ENCODE assay signal across 8 mouse cellular contexts in the genomic region with DNA sequence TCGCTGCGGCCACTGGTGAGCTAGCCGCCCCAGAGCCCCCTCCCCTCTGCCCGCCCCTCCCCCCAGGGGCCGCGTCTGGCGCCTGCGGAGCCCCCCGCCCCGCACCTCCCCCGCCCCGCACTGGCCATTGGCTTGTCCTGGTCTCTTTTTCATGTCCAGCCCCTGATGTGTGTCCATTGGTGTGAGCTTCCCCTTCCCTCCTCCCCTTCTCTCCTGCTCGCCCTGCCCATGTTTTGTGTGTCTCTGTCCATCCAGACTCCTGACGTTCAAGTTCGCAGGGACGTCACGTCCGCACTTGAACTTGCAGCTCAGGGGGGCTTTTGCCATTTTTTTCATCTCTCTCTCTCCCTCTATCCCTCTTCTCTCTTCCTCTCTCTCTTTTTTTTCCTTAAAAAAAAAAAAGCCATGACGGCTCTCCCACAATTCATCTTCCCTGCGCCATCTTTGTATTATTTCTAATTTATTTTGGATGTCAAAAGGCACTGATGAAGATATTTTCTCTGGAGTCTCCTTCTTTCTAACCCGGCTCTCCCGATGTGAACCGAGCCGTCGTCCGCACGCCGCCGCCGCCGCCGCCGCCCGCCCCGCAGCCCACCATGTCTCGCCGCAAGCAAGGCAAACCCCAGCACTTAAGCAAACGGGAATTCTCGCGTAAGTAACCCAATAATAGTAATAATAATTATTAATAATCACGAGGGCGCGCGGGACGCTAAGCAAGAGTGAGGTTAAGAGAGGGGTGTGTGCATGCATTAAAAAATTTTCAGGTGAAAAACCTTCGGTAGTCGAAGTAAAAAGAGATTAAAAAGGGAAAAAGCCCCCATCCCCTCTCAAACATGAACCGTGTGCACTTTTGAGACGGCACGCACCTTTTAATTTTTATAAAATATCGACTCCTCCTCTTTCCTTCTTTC. TPM values are rescaled to one million over a fixed set of nuclear protein-coding genes. Genes with fewer than 3 reads are reported as not detected.
A peak's percentile ranks its signal among the peaks of the same experiment; 100 is the strongest.
DNase-seq lines count a peak whose midpoint lies in the region; ATAC-seq and TF ChIP-seq lines count a peak whose summit lies in the region.

Gene Bcl11a, plus strand, starts transcription at position 262 of the 911 bp plus-strand sequence.

- H3K4me2 ChIP-seq in heart, postnatal 0 days (ENCODE audit: low read depth, low read length), result peak within 1 kb of the TSS; percentile 98

- no peak for TF ChIP-seq EP300 in heart, postnatal 0 days (IDR thresholded peaks at IDR 0.05; ENCODE audit: low read depth)

- no peak for TF ChIP-seq CTCF in testis, adult 2 months (IDR thresholded peaks at IDR 0.05; ENCODE audit: control insufficient read depth, insufficient read depth, insufficient replicate concordance, low read depth, low read length)
- TF ChIP-seq CTCF in heart, postnatal 0 days (IDR thresholded peaks at IDR 0.05; ENCODE audit: low read depth), result no peak

- peak within 1 kb of the TSS; percentile 77 for H3K9ac ChIP-seq in heart, postnatal 0 days (replicated peaks; ENCODE audit: low read depth, low read length)

- TF ChIP-seq POLR2A in testis, adult 2 months (IDR thresholded peaks at IDR 0.05; ENCODE audit: control insufficient read depth, low read depth, low read length), result no peak

- H3K4me1 ChIP-seq in testis, adult 2 months (ENCODE audit: control insufficient read depth, insufficient read depth, low read length), result peaks cover 45% of the 10 kb centered on the region
- peaks cover 22% of the 10 kb centered on the region; the same call in 1 of the 2 replicates for H3K4me1 ChIP-seq in heart, postnatal 0 days (ENCODE audit: control insufficient read depth, insufficient read depth)

- under 1% methylated on average over 40 of the region's 51 CpGs for WGBS in heart, postnatal 0 days

- no peak for DNase-seq in testis, postnatal 10 days (ENCODE audit: low spot score)
- DNase-seq in embryo, embryonic 10.5 days (ENCODE audit: low spot score), result peak; percentile 95
- peak; percentile 88 for DNase-seq in heart, postnatal 0 days (ENCODE audit: low spot score)
- DNase-seq in layer of hippocampus, postnatal 10 days (ENCODE audit: low spot score in 2 of 2), result peak in 1 of 2 experiments; percentile 55
- peak; percentile 34 for DNase-seq in lung, postnatal 14 days
- peak; percentile 35 for DNase-seq in spleen, adult 12 weeks (ENCODE audit: low spot score)
- no peak for DNase-seq in gastrocnemius, adult 8-10 months (ENCODE audit: low spot score in 2 of 2)

- H3K4me3 ChIP-seq in testis, adult 2 months (ENCODE audit: control insufficient read depth, low read depth, low read length), result peak within 1 kb of the TSS; percentile 73
- peak within 1 kb of the TSS; percentile 70 for H3K4me3 ChIP-seq in heart, postnatal 0 days (ENCODE audit: low read depth, low read length)

- peak; percentile 73 for ATAC-seq in heart, postnatal 0 days (ENCODE audit: insufficient read depth, low read depth)

- H3K9me3 ChIP-seq in heart, postnatal 0 days (replicated peaks; ENCODE audit: control insufficient read depth, low read length), result no peaks in the 10 kb centered on the region

- no peak within 1 kb of the TSS for H3K27ac ChIP-seq in testis, adult 2 months (ENCODE audit: control insufficient read depth, insufficient read depth, low read depth, low read length)
- peak within 1 kb of the TSS; percentile 84 for H3K27ac ChIP-seq in heart, postnatal 0 days (ENCODE audit: low read depth)

- peaks cover 18% of the 10 kb centered on the region for H3K27me3 ChIP-seq in testis, adult 2 months (ENCODE audit: control insufficient read depth, insufficient read depth, low read length)
- peaks cover 20% of the 10 kb centered on the region for H3K27me3 ChIP-seq in heart, postnatal 0 days (ENCODE audit: control insufficient read depth, insufficient read depth, low read length)

- H3K36me3 ChIP-seq in testis, adult 2 months (ENCODE audit: control insufficient read depth, insufficient read depth, low read length), result no peaks in the 10 kb centered on the region
- no peaks in the 10 kb centered on the region for H3K36me3 ChIP-seq in heart, postnatal 0 days (replicated peaks; ENCODE audit: control insufficient read depth, insufficient read depth, low read length)

RNA-seq across cellular contexts. Expression of gene Bcl11a, which starts in this region (rescaled TPM):
- polyA plus RNA-seq in testis, adult 2 months (2012; rRNA removed), result 6.5 and 6.6 TPM in 2 replicates
- 4.1 and 7.1 TPM in 2 replicates for total RNA-seq in heart, postnatal 0 days (2014; rRNA removed; ENCODE audit: low replicate concordance)
- 7.4 and 8.2 TPM in 2 replicates for polyA plus RNA-seq in heart, postnatal 0 days (2015; fragmentation: Nextera tagmentation; extraction: Ambion mirVana)
- total RNA-seq in layer of hippocampus, postnatal 10 days (2021), result 100 to 1,000 TPM; 159 to 162 TPM
- under 1 TPM in 2 of 4 experiments, not detected in 2; 0.07 to 0.17 TPM for total RNA-seq in gastrocnemius, adult 8-10 months (2022)

Comparison
In these comparisons a context has a peak if more than half of its experiments do, and no peak if none do; other contexts are left out.
1. RNA of gene Bcl11a (total RNA-seq): 159 to 162 TPM in layer of hippocampus, postnatal 10 days; 4.1 to 7.1 TPM in heart, postnatal 0 days and 0.07 to 0.17 TPM in gastrocnemius, adult 8-10 months; every median in the first group is over 10 times any median in the second.
2. DNase-seq: peak in embryo, embryonic 10.5 days (single experiment), heart, postnatal 0 days (single experiment), lung, postnatal 14 days (single experiment) and spleen, adult 12 weeks (single experiment); none in testis, postnatal 10 days (single experiment) and gastrocnemius, adult 8-10 months (0 of 2).